Mouse (Mus musculus) MEL (cell line): ENCODE results near the gene Ankfn1. TPM values are rescaled to one million over a fixed set of nuclear protein-coding genes. Genes with fewer than 3 reads are reported as not detected.

ENCODE experiments used
- DNase-seq: peaks from one replicate; pipeline ENCODE4 v3.0.0; 2011; ENCODE audit warnings: low read depth, low spot score
- H3K27ac ChIP-seq: 2 replicates; pipeline ENCODE4 v1.5.1; 2012; ENCODE audit warnings: low read depth, mild to moderate bottlenecking, control low read depth, low read length, moderate library complexity; ENCODE audit not compliant: control insufficient read depth
- H3K27me3 ChIP-seq, 2 experiments: fragments of 150-350 bp in 1 of 2; sonication (generic) in 1 of 2; 2 replicates each; pipeline ENCODE4 v1.6.1; 2012; ENCODE audit warnings: low read length in 2 of 2, mild to moderate bottlenecking in 2 of 2, improper control_type of control experiment in 1 of 2, moderate library complexity in 1 of 2; ENCODE audit not compliant: insufficient read depth in 2 of 2, control insufficient read depth in 1 of 2
- H3K36me3 ChIP-seq, 2 experiments: 2 replicates each; pipeline ENCODE4 v1.6.1; 2012 to 2014; ENCODE audit warnings: low read length in 2 of 2, improper control_type of control experiment in 1 of 2, inconsistent platforms in 1 of 2, mild to moderate bottlenecking in 1 of 2; ENCODE audit not compliant: insufficient read depth in 2 of 2, control insufficient read depth in 1 of 2
- H3K4me1 ChIP-seq, 2 experiments: fragments of 150-350 bp in 1 of 2; sonication (generic) in 1 of 2; 2 replicates each; pipeline ENCODE4 v1.6.1; 2012; ENCODE audit warnings: low read length in 2 of 2, improper control_type of control experiment in 1 of 2, mild to moderate bottlenecking in 1 of 2; ENCODE audit not compliant: insufficient read depth in 2 of 2, control insufficient read depth in 1 of 2
- H3K4me3 ChIP-seq, 2 experiments: fragments of 150-350 bp in 1 of 2; sonication (generic) in 1 of 2; 2 replicates each; pipeline ENCODE4 v1.5.1; 2012; ENCODE audit warnings: low read depth in 2 of 2, low read length in 2 of 2, mild to moderate bottlenecking in 2 of 2, moderate library complexity in 2 of 2, control low read depth in 1 of 2, improper control_type of control experiment in 1 of 2; ENCODE audit not compliant: control insufficient read depth in 1 of 2, insufficient read depth in 1 of 2
- H3K79me2 ChIP-seq: 2 replicates; pipeline ENCODE4 v1.6.1; 2012; ENCODE audit warnings: mild to moderate bottlenecking, low read length, moderate library complexity; ENCODE audit not compliant: control insufficient read depth, poor library complexity, insufficient read depth
- H3K9ac ChIP-seq: 2 replicates; pipeline ENCODE4 v1.6.1; 2012; ENCODE audit warnings: low read depth, mild to moderate bottlenecking, control low read depth, low read length, moderate library complexity; ENCODE audit not compliant: control insufficient read depth, poor library complexity, severe bottlenecking
- H3K9me3 ChIP-seq: fragments of 150-350 bp; sonication (generic); replicated peaks from 2 replicates; pipeline ENCODE4 v1.6.1; 2012; ENCODE audit warnings: mild to moderate bottlenecking, low read length, improper control_type of control experiment, moderate library complexity; ENCODE audit not compliant: insufficient read depth
- CHD1 ChIP-seq: IDR thresholded peaks from 2 replicates; pipeline ENCODE4 v1.6.1; 2012; ENCODE audit warnings: low read depth, mild to moderate bottlenecking, inconsistent platforms, low read length, improper control_type of control experiment
- CHD2 ChIP-seq: IDR thresholded peaks from 2 replicates; pipeline ENCODE4 v1.6.1; 2011; ENCODE audit warnings: low read length, improper control_type of control experiment
- EP300 ChIP-seq, 2 experiments: IDR thresholded peaks; 2 replicates each; pipeline ENCODE4 v1.6.1; 2011; ENCODE audit warnings: improper control_type of control experiment in 2 of 2, low read length in 2 of 2, low read depth in 1 of 2, mild to moderate bottlenecking in 1 of 2
- ETS1 ChIP-seq: IDR thresholded peaks from 2 replicates; pipeline ENCODE4 v1.6.1; 2012; ENCODE audit warnings: low read depth, mild to moderate bottlenecking, inconsistent platforms, low read length, improper control_type of control experiment, moderate library complexity
- GABPA ChIP-seq: IDR thresholded peaks from 2 replicates; pipeline ENCODE4 v1.6.1; 2012; ENCODE audit warnings: low read depth, mild to moderate bottlenecking, inconsistent platforms, low read length, improper control_type of control experiment, moderate library complexity
- HCFC1 ChIP-seq: IDR thresholded peaks from 2 replicates; pipeline ENCODE4 v1.6.1; 2012; ENCODE audit warnings: low read depth, mild to moderate bottlenecking, inconsistent platforms, low read length, improper control_type of control experiment, moderate library complexity
- JUND ChIP-seq: IDR thresholded peaks from 2 replicates; pipeline ENCODE4 v1.6.1; 2011; ENCODE audit warnings: low read depth, mild to moderate bottlenecking, improper control_type of control experiment, low read length
- KAT2A ChIP-seq: conservative IDR thresholded peaks from 2 replicates; pipeline ENCODE4 v1.6.1; 2012; ENCODE audit warnings: low read depth, low read length, improper control_type of control experiment, inconsistent platforms
- MAFK ChIP-seq: IDR thresholded peaks from 2 replicates; pipeline ENCODE4 v1.6.1; 2011; ENCODE audit warnings: low read depth, mild to moderate bottlenecking, low read length, improper control_type of control experiment, borderline replicate concordance
- MAX ChIP-seq: IDR thresholded peaks from 2 replicates; pipeline ENCODE4 v1.6.1; 2011; ENCODE audit warnings: low read length, improper control_type of control experiment
- MYC ChIP-seq: IDR thresholded peaks from 2 replicates; pipeline ENCODE4 v1.6.1; 2011; ENCODE audit warnings: low read depth, mild to moderate bottlenecking, low read length, improper control_type of control experiment, moderate library complexity
- NELFE ChIP-seq: IDR thresholded peaks from 2 replicates; pipeline ENCODE4 v1.6.1; 2011; ENCODE audit warnings: low read depth, low read length, improper control_type of control experiment
- NRF1 ChIP-seq: IDR thresholded peaks from 2 replicates; pipeline ENCODE4 v1.6.1; 2014; ENCODE audit warnings: low read depth, mild to moderate bottlenecking, inconsistent platforms, low read length, improper control_type of control experiment, moderate library complexity; ENCODE audit not compliant: poor library complexity, insufficient read depth, severe bottlenecking
- POLR2A ChIP-seq, 2 experiments: IDR thresholded peaks; 2 replicates each; pipeline ENCODE4 v1.6.1; 2011 to 2012; ENCODE audit warnings: low read length in 2 of 2, mild to moderate bottlenecking in 2 of 2, control low read depth in 1 of 2, improper control_type of control experiment in 1 of 2, low read depth in 1 of 2, moderate library complexity in 1 of 2; ENCODE audit not compliant: control insufficient read depth in 1 of 2, insufficient read depth in 1 of 2, poor library complexity in 1 of 2
- POLR2AphosphoS2 ChIP-seq: IDR thresholded peaks from 2 replicates; pipeline ENCODE4 v1.6.1; 2011; ENCODE audit warnings: low read length, improper control_type of control experiment
- POLR2AphosphoS5 ChIP-seq: IDR thresholded peaks from 2 replicates; pipeline ENCODE4 v1.6.1; 2012; ENCODE audit warnings: low read depth, borderline replicate concordance, mild to moderate bottlenecking, inconsistent platforms, low read length, moderate library complexity, mixed read lengths
- SMC3 ChIP-seq: IDR thresholded peaks from 2 replicates; pipeline ENCODE4 v1.6.1; 2011; ENCODE audit warnings: low read depth, low read length, improper control_type of control experiment
- TBP ChIP-seq: IDR thresholded peaks from 2 replicates; pipeline ENCODE4 v1.8.0; 2011; ENCODE audit warnings: low read depth, low read length, improper control_type of control experiment
- TCF12 ChIP-seq: IDR thresholded peaks from 2 replicates; pipeline ENCODE4 v1.6.1; 2014; ENCODE audit warnings: low read depth, mild to moderate bottlenecking, inconsistent platforms, low read length, improper control_type of control experiment, moderate library complexity
- UBTF ChIP-seq: IDR thresholded peaks from 2 replicates; pipeline ENCODE4 v1.6.1; 2012; ENCODE audit warnings: low read depth, mild to moderate bottlenecking, inconsistent platforms, low read length, improper control_type of control experiment, moderate library complexity, borderline replicate concordance; ENCODE audit not compliant: insufficient read depth
- USF1 ChIP-seq: IDR thresholded peaks from 2 replicates; pipeline ENCODE4 v1.6.1; 2014; ENCODE audit warnings: low read depth, mild to moderate bottlenecking, inconsistent platforms, low read length, improper control_type of control experiment, moderate library complexity
- ZC3H11A ChIP-seq: IDR thresholded peaks from 2 replicates; pipeline ENCODE4 v1.6.1; 2012; ENCODE audit warnings: low read depth, mild to moderate bottlenecking, inconsistent platforms, low read length, improper control_type of control experiment
- ZNF384 ChIP-seq: IDR thresholded peaks from 2 replicates; pipeline ENCODE4 v1.6.1; 2012; ENCODE audit warnings: low read depth, mild to moderate bottlenecking, inconsistent platforms, low read length, improper control_type of control experiment
- polyA plus RNA-seq, 2 experiments: library from polyadenylated mRNA; stranded (reverse) in 1 of 2; unstranded in 1 of 2; fragments of >175 nt in 1 of 2; fragments of >200 nt in 1 of 2; gene quantifications; 2 replicates each; pipeline versions ENCODE4 v1.2.1 to v1.2.4; 2012; ENCODE audit warnings: low replicate concordance in 2 of 2, low read depth in 1 of 2; ENCODE audit not compliant: insufficient read length in 2 of 2, insufficient read depth in 1 of 2, missing spikeins in 1 of 2
- total RNA-seq: library from RNA; depleted of rRNA; stranded (reverse); fragments of 300-350 nt; gene quantifications from 2 replicates; pipeline ENCODE4 v1.2.3, GENCODE M21; 2012

Gene Ankfn1
- total and polyA plus RNA-seq, 3 experiments: not detected

- Histone ChIP-seq H3K27me3 (no peaks in the 10 kb centered on the region), H3K27ac (no peak overlapping the region), H3K4me3 (no peak overlapping the region), H3K36me3 (no peaks in the 10 kb centered on the region), H3K4me1 (no peaks in the 10 kb centered on the region), H3K9ac (no peak overlapping the region), H3K79me2 (no peaks in the 10 kb centered on the region), H3K9me3 (no peaks in the 10 kb centered on the region)
- TF ChIP-seq POLR2AphosphoS5: no peak
- no peak for TF ChIP-seq POLR2A (IDR thresholded peaks at IDR 0.05; ENCODE audit: control insufficient read depth in 1 of 2, insufficient read depth in 1 of 2, low read depth in 1 of 2, low read length in 2 of 2, poor library complexity in 1 of 2)
- no peak for TF ChIP-seq MAX
- TF ChIP-seq JUND: no peak
- no peak for TF ChIP-seq HCFC1
- TF ChIP-seq TCF12: no peak
- TF ChIP-seq NRF1: no peak
- no peak for TF ChIP-seq ZC3H11A
- TF ChIP-seq NELFE: no peak
- TF ChIP-seq ZNF384: no peak
- no peak for TF ChIP-seq TBP
- TF ChIP-seq CHD2: no peak
- DNase-seq: no peak
Measured at GRCm38 (mm10) chr11:89450406-89450805, 327.0 kb downstream of the Ankfn1 start.

- no peaks in the 10 kb centered on the region for H3K79me2 ChIP-seq
- H3K9ac ChIP-seq: no peak overlapping the region
- H3K4me1 ChIP-seq: no peaks in the 10 kb centered on the region
- H3K27me3 ChIP-seq: no peaks in the 10 kb centered on the region
- no peaks in the 10 kb centered on the region for H3K36me3 ChIP-seq
- no peak overlapping the region for H3K27ac ChIP-seq
- H3K9me3 ChIP-seq: no peaks in the 10 kb centered on the region
- TF ChIP-seq KAT2A (no peak), JUND (no peak), POLR2AphosphoS5 (no peak), SMC3 (no peak), MYC (no peak), NRF1 (no peak), CHD2 (no peak), USF1 (no peak), GABPA (no peak), ETS1 (no peak), MAFK (no peak), CHD1 (no peak), EP300 (IDR thresholded peaks at IDR 0.05; ENCODE audit: low read depth in 1 of 2, low read length in 2 of 2) (no peak), NELFE (no peak), POLR2AphosphoS2 (no peak), UBTF (no peak)
- no peak for DNase-seq
- no peak overlapping the region for H3K4me3 ChIP-seq
Measured at GRCm38 (mm10) chr11:89448986-89449385, 328.5 kb downstream of the Ankfn1 start.
